Mouse (Mus musculus): ENCODE results near the gene Myo16. TPM values are rescaled to one million over a fixed set of nuclear protein-coding genes. Genes with fewer than 3 reads are reported as not detected.

The Myo16 gene
- polyA plus RNA-seq, 1 experiment from 2014 or later = 0.25 TPM

- no peak overlapping the region for H3K27ac ChIP-seq (ENCODE audit: low read length)
- ATAC-seq (ENCODE audit: low read depth) = no peak
- 0 out of 2 replicates have a peak, but pooled peaks cover 3% of the 10 kb centered on the region for H3K9me3 ChIP-seq (ENCODE audit: control insufficient read depth, low read length)
- no peaks in the 10 kb centered on the region for H3K27me3 ChIP-seq (ENCODE audit: control insufficient read depth, insufficient read depth, low read depth, low read length)
- H3K9ac ChIP-seq (ENCODE audit: low read length) = no peak overlapping the region
- no peak overlapping the region for H3K4me3 ChIP-seq (ENCODE audit: low read length)
- 80% methylated on average over 3 of the region's 3 CpGs for WGBS
- no peaks in the 10 kb centered on the region for H3K36me3 ChIP-seq (ENCODE audit: control insufficient read depth, insufficient read depth, low read length)
- no peaks in the 10 kb centered on the region for H3K4me1 ChIP-seq (replicated peaks; ENCODE audit: control insufficient read depth, insufficient read depth, low read length)
- H3K4me2 ChIP-seq (ENCODE audit: low read depth, low read length) = no peak overlapping the region
Measured at GRCm38 (mm10) chr8:10545890-10546289, 392.2 kb downstream of the Myo16 start.

DNA sequence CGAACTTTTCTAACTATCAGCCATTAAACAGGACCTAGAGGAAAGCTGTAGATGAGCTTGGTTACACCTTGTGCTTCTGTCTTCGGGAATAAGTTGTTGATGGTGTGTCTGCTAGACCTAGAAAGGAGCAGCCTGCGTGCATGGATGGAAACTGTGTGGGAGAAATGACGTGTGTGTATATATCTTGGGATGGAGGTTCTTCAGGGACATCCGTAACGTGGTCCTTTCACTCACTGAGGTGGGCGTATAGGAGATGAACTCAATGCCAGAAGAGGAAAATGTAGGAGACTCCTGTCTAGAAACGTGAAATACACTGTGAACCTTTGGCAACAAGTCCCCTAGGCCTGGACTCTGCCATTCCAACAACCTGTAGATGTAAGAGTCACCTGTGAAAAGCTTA, 392.8 kb downstream of the Myo16 start:
- Histone ChIP-seq H3K4me1 (replicated peaks; ENCODE audit: control insufficient read depth, insufficient read depth, low read length) (no peaks in the 10 kb centered on the region), H3K9me3 (ENCODE audit: control insufficient read depth, low read length) (0 out of 2 replicates have a peak, but pooled peaks cover 3% of the 10 kb centered on the region), H3K36me3 (ENCODE audit: control insufficient read depth, insufficient read depth, low read length) (no peaks in the 10 kb centered on the region), H3K27ac (ENCODE audit: low read length) (no peak overlapping the region), H3K4me2 (ENCODE audit: low read depth, low read length) (no peak overlapping the region), H3K4me3 (ENCODE audit: low read length) (no peak overlapping the region), H3K27me3 (ENCODE audit: control insufficient read depth, insufficient read depth, low read depth, low read length) (no peaks in the 10 kb centered on the region), H3K9ac (ENCODE audit: low read length) (no peak overlapping the region)
- no peak for ATAC-seq (ENCODE audit: low read depth)
- 85% methylated on average over 8 of the region's 8 CpGs for WGBS

DNA sequence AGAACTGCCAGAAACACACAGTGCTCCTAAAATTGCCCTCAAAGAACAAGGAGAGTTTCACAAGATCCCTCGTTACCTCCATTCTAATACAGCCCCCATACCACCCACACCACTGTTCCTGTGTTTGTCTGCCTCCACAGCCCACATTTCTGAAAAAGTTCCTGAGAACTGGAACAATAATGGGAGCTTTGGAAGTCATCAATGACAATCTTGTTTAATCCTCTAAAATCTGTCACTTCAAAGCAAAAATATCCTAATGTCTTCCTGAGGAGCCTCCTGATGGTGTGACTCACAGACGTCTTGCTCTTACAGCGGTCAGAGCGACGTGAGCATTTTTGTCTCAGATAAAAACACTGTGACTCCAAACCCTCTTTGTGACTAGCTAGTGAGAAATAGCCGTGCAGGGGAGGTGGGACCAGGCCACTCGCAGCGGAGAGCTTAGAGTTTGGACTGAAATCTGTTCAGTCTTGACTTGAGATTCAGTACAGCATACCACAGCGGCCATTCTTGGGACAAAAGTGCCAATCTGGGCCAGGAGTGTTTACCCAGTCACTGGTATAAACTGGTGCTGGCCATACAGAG, 394.4 kb downstream of the Myo16 start:
- Histone ChIP-seq H3K27ac (ENCODE audit: low read length) (no peak overlapping the region), H3K4me1 (replicated peaks; ENCODE audit: control insufficient read depth, insufficient read depth, low read length) (no peaks in the 10 kb centered on the region), H3K9ac (ENCODE audit: low read length) (no peak overlapping the region), H3K27me3 (ENCODE audit: control insufficient read depth, insufficient read depth, low read depth, low read length) (no peaks in the 10 kb centered on the region), H3K36me3 (ENCODE audit: control insufficient read depth, insufficient read depth, low read length) (no peaks in the 10 kb centered on the region), H3K4me3 (ENCODE audit: low read length) (no peak overlapping the region), H3K9me3 (ENCODE audit: control insufficient read depth, low read length) (0 out of 2 replicates have a peak, but pooled peaks cover 3% of the 10 kb centered on the region), H3K4me2 (ENCODE audit: low read depth, low read length) (no peak overlapping the region)
- 43% methylated on average over 9 of the region's 9 CpGs for WGBS
- no peak for ATAC-seq (ENCODE audit: low read depth)

DNA sequence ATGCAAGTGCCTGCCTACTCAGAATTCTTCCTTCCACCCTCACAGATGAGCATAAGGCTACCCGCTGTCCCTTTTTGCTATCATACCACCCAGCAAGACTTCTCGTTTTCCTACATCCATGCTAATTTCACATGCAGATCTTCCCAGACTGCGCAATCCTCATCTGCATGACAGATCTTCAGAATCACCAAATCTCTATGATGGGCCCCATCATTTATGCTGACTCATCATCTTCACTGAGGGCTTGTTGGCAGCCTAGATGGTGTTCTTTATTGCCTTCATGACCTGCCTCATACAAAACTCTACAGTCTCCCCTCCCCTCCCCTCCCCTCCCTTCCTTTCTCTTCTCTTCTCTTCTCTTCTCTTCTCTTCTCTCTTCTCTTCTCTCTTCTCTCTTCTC, 395.7 kb downstream of the Myo16 start:
- Histone ChIP-seq H3K9ac (ENCODE audit: low read length) (no peak overlapping the region), H3K36me3 (ENCODE audit: control insufficient read depth, insufficient read depth, low read length) (no peaks in the 10 kb centered on the region), H3K4me1 (replicated peaks; ENCODE audit: control insufficient read depth, insufficient read depth, low read length) (no peaks in the 10 kb centered on the region), H3K27me3 (ENCODE audit: control insufficient read depth, insufficient read depth, low read depth, low read length) (no peaks in the 10 kb centered on the region), H3K4me2 (ENCODE audit: low read depth, low read length) (no peak overlapping the region), H3K27ac (ENCODE audit: low read length) (no peak overlapping the region), H3K4me3 (ENCODE audit: low read length) (no peak overlapping the region), H3K9me3 (ENCODE audit: control insufficient read depth, low read length) (no peaks in the 10 kb centered on the region)
- no peak for ATAC-seq (ENCODE audit: low read depth)
- WGBS = 79% methylated on average over 3 of the region's 3 CpGs

- Histone ChIP-seq H3K36me3 (ENCODE audit: control insufficient read depth, insufficient read depth, low read length) (no peaks in the 10 kb centered on the region), H3K27me3 (ENCODE audit: control insufficient read depth, insufficient read depth, low read depth, low read length) (no peaks in the 10 kb centered on the region), H3K9ac (ENCODE audit: low read length) (no peak overlapping the region), H3K9me3 (ENCODE audit: control insufficient read depth, low read length) (no peaks in the 10 kb centered on the region), H3K4me2 (ENCODE audit: low read depth, low read length) (no peak overlapping the region), H3K4me1 (replicated peaks; ENCODE audit: control insufficient read depth, insufficient read depth, low read length) (no peaks in the 10 kb centered on the region), H3K27ac (ENCODE audit: low read length) (no peak overlapping the region), H3K4me3 (ENCODE audit: low read length) (no peak overlapping the region)
- no peak for ATAC-seq (ENCODE audit: low read depth)
- WGBS = 75% methylated on average over 7 of the region's 7 CpGs
Measured at GRCm38 (mm10) chr8:10557961-10558360, 404.2 kb downstream of the Myo16 start.

DNA sequence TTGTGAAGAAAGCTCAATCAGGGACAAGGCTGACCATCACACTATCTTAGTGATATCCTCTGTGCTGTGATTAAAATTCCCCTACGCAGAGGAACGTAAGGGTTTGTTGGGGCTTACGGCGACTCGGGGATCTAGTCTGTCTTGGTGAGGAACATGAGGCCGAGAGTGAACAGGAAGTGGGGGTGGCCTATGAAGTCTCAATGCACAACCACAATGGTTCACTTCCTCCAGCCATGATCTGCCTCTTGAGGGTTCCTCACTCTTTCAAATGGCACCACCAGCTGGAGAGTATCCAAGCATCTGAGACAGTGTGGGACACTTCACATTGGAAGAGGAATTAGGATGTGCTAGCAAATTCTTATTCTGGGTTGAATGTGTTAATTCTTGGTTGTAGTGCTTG, 405.8 kb downstream of the Myo16 start:
- Histone ChIP-seq H3K4me2 (ENCODE audit: low read depth, low read length) (no peak overlapping the region), H3K9ac (ENCODE audit: low read length) (no peak overlapping the region), H3K27me3 (ENCODE audit: control insufficient read depth, insufficient read depth, low read depth, low read length) (no peaks in the 10 kb centered on the region), H3K36me3 (ENCODE audit: control insufficient read depth, insufficient read depth, low read length) (no peaks in the 10 kb centered on the region), H3K4me3 (ENCODE audit: low read length) (no peak overlapping the region), H3K27ac (ENCODE audit: low read length) (no peak overlapping the region), H3K9me3 (ENCODE audit: control insufficient read depth, low read length) (no peaks in the 10 kb centered on the region), H3K4me1 (replicated peaks; ENCODE audit: control insufficient read depth, insufficient read depth, low read length) (no peaks in the 10 kb centered on the region)
- WGBS = 84% methylated on average over 6 of the region's 6 CpGs
- ATAC-seq (ENCODE audit: low read depth) = no peak

DNA sequence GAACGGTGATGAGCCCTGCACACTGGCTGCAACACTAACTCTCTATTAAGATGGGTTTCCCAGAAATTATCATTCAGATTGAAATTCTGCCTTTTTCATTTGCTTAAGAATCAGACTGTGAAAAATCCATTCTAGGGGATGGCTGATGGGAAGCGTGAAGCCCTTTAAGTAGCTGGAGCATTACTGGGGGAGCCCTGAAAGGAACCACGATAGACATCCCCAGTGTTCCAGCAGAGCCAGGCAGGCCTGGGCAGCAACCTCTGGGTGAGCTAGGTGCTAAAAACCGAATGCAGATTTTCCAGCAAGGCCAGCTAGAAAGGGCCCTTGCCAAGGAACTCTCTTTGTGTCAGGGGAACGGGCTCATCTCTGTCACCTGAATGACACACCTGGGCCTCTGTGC, 407.9 kb downstream of the Myo16 start:
- Histone ChIP-seq H3K27ac (ENCODE audit: low read length) (no peak overlapping the region), H3K4me2 (ENCODE audit: low read depth, low read length) (no peak overlapping the region), H3K9ac (ENCODE audit: low read length) (no peak overlapping the region), H3K4me1 (replicated peaks; ENCODE audit: control insufficient read depth, insufficient read depth, low read length) (no peaks in the 10 kb centered on the region), H3K4me3 (ENCODE audit: low read length) (no peak overlapping the region), H3K27me3 (ENCODE audit: control insufficient read depth, insufficient read depth, low read depth, low read length) (no peaks in the 10 kb centered on the region), H3K9me3 (ENCODE audit: control insufficient read depth, low read length) (no peaks in the 10 kb centered on the region), H3K36me3 (ENCODE audit: control insufficient read depth, insufficient read depth, low read length) (no peaks in the 10 kb centered on the region)
- ATAC-seq (ENCODE audit: low read depth) = no peak
- WGBS = 75% methylated on average over 5 of the region's 5 CpGs

GRCm38 (mm10) chr8:10562046-10562445, 408.3 kb downstream of the Myo16 start:
- Histone ChIP-seq H3K4me1 (replicated peaks; ENCODE audit: control insufficient read depth, insufficient read depth, low read length) (no peaks in the 10 kb centered on the region), H3K9ac (ENCODE audit: low read length) (no peak overlapping the region), H3K27ac (ENCODE audit: low read length) (no peak overlapping the region), H3K4me2 (ENCODE audit: low read depth, low read length) (no peak overlapping the region), H3K27me3 (ENCODE audit: control insufficient read depth, insufficient read depth, low read depth, low read length) (no peaks in the 10 kb centered on the region), H3K4me3 (ENCODE audit: low read length) (no peak overlapping the region), H3K36me3 (ENCODE audit: control insufficient read depth, insufficient read depth, low read length) (no peaks in the 10 kb centered on the region), H3K9me3 (ENCODE audit: control insufficient read depth, low read length) (no peaks in the 10 kb centered on the region)
- WGBS = 76% methylated on average over 13 of the region's 13 CpGs
- ATAC-seq (ENCODE audit: low read depth) = no peak

DNA sequence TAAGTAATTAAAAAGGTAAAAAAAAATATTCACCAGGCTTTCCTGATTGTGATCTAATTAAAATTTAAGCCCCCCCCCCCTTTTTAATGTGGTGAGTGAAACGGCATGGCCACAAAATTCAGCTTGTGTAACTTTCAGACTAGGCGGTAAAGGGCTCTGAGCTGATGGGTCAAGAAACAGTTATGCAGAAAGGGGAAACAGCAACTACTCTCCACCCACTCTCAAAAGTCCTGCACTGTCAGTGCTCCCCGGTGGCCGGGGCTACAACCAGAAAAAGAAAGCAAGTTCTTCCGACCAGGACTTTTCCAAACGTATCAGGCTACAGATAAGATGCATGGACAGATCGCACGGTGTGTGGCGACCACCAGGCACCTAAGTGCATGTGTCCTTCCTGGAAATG, 408.9 kb downstream of the Myo16 start:
- 73% methylated on average over 9 of the region's 9 CpGs for WGBS
- no peak overlapping the region for H3K4me3 ChIP-seq (ENCODE audit: low read length)
- no peaks in the 10 kb centered on the region for H3K9me3 ChIP-seq (ENCODE audit: control insufficient read depth, low read length)
- H3K4me2 ChIP-seq (ENCODE audit: low read depth, low read length) = no peak overlapping the region
- H3K36me3 ChIP-seq (ENCODE audit: control insufficient read depth, insufficient read depth, low read length) = no peaks in the 10 kb centered on the region
- no peak overlapping the region for H3K9ac ChIP-seq (ENCODE audit: low read length)
- no peaks in the 10 kb centered on the region for H3K27me3 ChIP-seq (ENCODE audit: control insufficient read depth, insufficient read depth, low read depth, low read length)
- no peak overlapping the region for H3K27ac ChIP-seq (ENCODE audit: low read length)
- ATAC-seq (ENCODE audit: low read depth) = no peak
- H3K4me1 ChIP-seq (replicated peaks; ENCODE audit: control insufficient read depth, insufficient read depth, low read length) = no peaks in the 10 kb centered on the region

Data from lung, embryonic 16.5 days (tissue).